Mouse (Mus musculus) hindbrain, embryonic 14.5 days (tissue): ENCODE results near the gene Gpr183. TPM values are rescaled to one million over a fixed set of nuclear protein-coding genes. Genes with fewer than 3 reads are reported as not detected.

Experiments used
- ATAC-seq: fragments of 200-750 bp; cut with Nextera tagmentation; 2 replicates; pipeline ENCODE4 v1.8.0; 2017; ENCODE audit warnings: moderate number of reproducible peaks, mild to moderate bottlenecking, moderate TSS enrichment, moderate library complexity; ENCODE audit not compliant: low FRiP score
- DNase-seq: peaks from one replicate; pipeline ENCODE4 v3.0.0-alpha.2; 2015; ENCODE audit warnings: low spot score
- H3K27ac ChIP-seq: fragments of 300-500 bp; sonication (generic); 2 replicates; pipeline ENCODE4 v1.5.1; 2014; ENCODE audit warnings: mild to moderate bottlenecking, moderate library complexity
- H3K27me3 ChIP-seq: fragments of 300-500 bp; sonication (generic); 2 replicates; pipeline ENCODE4 v1.6.1; 2014; ENCODE audit warnings: mild to moderate bottlenecking, low read length, mixed read lengths; ENCODE audit not compliant: control insufficient read depth, insufficient read depth
- H3K36me3 ChIP-seq: fragments of 300-500 bp; sonication (generic); replicated peaks from 2 replicates; pipeline ENCODE4 v1.6.1; 2014; ENCODE audit not compliant: control insufficient read depth, insufficient read depth
- H3K4me1 ChIP-seq: fragments of 300-500 bp; sonication (generic); replicated peaks from 2 replicates; pipeline ENCODE4 v1.6.1; 2014; ENCODE audit warnings: antibody characterized with exemption, low read length, mixed read lengths; ENCODE audit not compliant: control insufficient read depth, insufficient read depth
- H3K4me2 ChIP-seq: fragments of 300-500 bp; sonication (generic); replicated peaks from 2 replicates; pipeline ENCODE4 v1.6.1; 2014; ENCODE audit warnings: mild to moderate bottlenecking, moderate library complexity
- H3K4me3 ChIP-seq: fragments of 300-500 bp; sonication (generic); replicated peaks from 2 replicates; pipeline ENCODE4 v1.5.1; 2014; ENCODE audit warnings: mild to moderate bottlenecking, low read length
- H3K9ac ChIP-seq: fragments of 300-500 bp; sonication (generic); 2 replicates; pipeline ENCODE4 v1.6.1; 2014
- H3K9me3 ChIP-seq: fragments of 300-500 bp; sonication (generic); 2 replicates; pipeline ENCODE4 v1.6.1; 2016; ENCODE audit warnings: low read length; ENCODE audit not compliant: control insufficient read depth
- WGBS: fragments of 180-500 bp; shearing (Covaris S2); extraction: QIAGEN DNeasy Blood & Tissue Kit; methylation state at CpG from one replicate; pipeline ENCODE4 v1.1.7; 2014; 5-methylcytosine and 5-hydroxymethylcytosine counted together
- polyA plus RNA-seq: library from polyadenylated mRNA; unstranded; fragments of >200 nt; fragmentation: Nextera tagmentation; extraction: Ambion mirVana; gene quantifications from 2 replicates; pipeline ENCODE4 v1.2.1, GENCODE M21; 2014

Gene Gpr183
- polyA plus RNA-seq, 1 experiment from 2014 or later = 1.4 TPM

DNA sequence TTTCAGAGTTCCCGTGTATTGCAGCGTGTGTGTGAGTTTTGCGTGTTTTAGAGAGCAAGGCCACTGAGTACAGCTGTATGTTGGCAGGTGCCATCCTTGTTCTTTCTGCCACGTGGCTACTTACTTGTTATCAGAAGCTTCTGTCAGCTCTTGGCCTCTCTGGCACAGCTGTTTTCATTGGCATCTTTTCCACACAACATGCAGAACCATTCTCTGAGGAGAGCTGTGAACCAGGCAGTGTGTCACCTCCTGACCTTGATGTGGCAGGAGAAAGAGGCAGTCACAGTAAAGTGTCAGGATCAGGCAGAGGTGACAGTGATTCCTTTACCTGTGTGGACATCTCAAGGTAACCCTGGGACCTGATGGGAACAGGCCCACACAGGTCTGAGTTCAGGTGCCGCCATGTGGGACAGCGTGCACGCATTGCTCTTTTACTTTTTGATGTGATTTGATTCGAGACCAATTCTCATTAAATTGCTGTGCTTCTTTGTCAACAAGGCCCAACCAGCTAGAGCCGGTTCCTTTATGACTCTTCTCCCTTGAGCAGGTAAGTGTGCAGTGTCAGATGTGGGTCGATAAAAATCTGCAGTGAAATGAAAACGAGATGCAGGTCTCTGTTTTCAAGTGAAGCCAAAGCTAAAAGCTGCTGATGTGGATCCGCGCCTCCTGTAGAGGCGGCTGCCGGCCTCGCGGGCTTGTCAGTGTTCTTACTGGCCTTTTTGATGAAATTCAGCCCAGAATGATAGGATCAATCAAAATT lies 35.5 kb upstream of the Gpr183 start:
- WGBS = 92% methylated on average over 17 of the region's 17 CpGs
- H3K27me3 ChIP-seq = no peaks in the 10 kb centered on the region
- H3K9ac ChIP-seq = no peak overlapping the region
- no peak overlapping the region for H3K27ac ChIP-seq
- H3K4me1 ChIP-seq = no peaks in the 10 kb centered on the region
- H3K36me3 ChIP-seq = peaks cover 5% of the 10 kb centered on the region
- H3K9me3 ChIP-seq = no peaks in the 10 kb centered on the region
- H3K4me2 ChIP-seq = no peak overlapping the region
- ATAC-seq = no peak
- no peak overlapping the region for H3K4me3 ChIP-seq
- DNase-seq = no peak

DNA sequence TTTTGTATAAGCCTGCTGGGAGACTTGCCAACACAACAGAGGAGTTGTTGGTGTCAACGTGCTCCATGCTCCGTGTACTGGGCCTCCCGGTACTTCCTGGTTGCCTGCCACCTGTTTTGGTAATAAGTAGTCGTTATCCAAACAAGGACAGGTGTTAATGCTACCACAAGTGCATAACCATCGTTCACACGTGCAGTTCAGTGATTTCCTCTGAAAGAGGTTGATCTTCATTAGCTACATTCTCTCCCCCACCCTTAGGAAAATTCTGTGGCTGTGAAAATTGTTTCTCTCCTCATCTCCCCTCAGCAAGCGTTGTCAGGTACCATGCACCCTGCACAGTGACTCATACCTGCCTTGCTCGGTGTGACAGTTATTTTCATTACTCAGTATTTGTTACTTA lies 34.5 kb upstream of the Gpr183 start:
- Histone ChIP-seq H3K4me1 (no peaks in the 10 kb centered on the region), H3K27ac (no peak overlapping the region), H3K9me3 (no peaks in the 10 kb centered on the region), H3K27me3 (no peaks in the 10 kb centered on the region), H3K9ac (no peak overlapping the region), H3K36me3 (peaks cover 14% of the 10 kb centered on the region), H3K4me3 (no peak overlapping the region), H3K4me2 (no peak overlapping the region)
- ATAC-seq (no peak), DNase-seq (no peak)
- WGBS = 88% methylated on average over 8 of the region's 8 CpGs

DNA sequence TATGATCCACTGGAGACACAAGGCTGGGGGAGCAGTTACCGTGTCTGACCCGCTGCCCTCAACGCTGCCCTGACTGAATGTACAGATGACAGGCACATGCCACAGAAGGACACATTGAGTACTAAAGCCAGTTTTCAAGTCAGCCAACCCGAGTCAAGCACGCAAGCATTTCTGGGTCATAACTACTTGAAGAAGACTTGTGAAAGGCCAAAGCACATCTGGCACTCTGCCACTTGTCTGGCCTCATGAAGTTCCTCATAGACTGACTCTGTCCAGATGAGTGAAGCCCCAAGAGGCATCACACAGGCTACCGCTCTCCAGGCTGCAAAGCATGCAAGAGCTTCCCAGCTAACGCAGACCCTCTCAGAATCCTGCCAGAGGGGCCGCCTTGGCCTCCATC lies 31.8 kb upstream of the Gpr183 start:
- no peaks in the 10 kb centered on the region for H3K9me3 ChIP-seq
- no peak overlapping the region for H3K27ac ChIP-seq
- no peaks in the 10 kb centered on the region for H3K4me1 ChIP-seq
- H3K4me3 ChIP-seq = no peak overlapping the region
- WGBS = 91% methylated on average over 8 of the region's 8 CpGs
- ATAC-seq = no peak
- no peak overlapping the region for H3K4me2 ChIP-seq
- H3K36me3 ChIP-seq = peaks cover 18% of the 10 kb centered on the region
- no peaks in the 10 kb centered on the region for H3K27me3 ChIP-seq
- no peak for DNase-seq
- H3K9ac ChIP-seq = no peak overlapping the region

DNA sequence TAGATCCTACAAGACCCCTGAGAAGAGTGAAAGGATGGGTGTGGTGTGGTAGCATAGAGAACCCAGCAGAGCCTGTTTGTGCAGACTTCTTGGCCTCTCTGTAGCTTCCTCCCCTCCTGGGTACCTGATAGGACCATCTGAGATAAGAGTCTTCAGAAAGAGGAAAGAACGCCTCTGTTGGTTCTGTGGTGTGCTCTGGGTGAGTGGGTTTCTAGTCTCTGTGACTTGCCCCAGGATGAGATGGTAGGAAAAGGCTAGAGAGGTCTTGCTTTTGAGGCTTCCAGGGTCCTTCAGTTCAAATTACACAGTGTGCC lies 30.5 kb upstream of the Gpr183 start:
- 100% methylated on average over 1 of the region's 1 CpGs for WGBS
- no peak overlapping the region for H3K9ac ChIP-seq

DNA sequence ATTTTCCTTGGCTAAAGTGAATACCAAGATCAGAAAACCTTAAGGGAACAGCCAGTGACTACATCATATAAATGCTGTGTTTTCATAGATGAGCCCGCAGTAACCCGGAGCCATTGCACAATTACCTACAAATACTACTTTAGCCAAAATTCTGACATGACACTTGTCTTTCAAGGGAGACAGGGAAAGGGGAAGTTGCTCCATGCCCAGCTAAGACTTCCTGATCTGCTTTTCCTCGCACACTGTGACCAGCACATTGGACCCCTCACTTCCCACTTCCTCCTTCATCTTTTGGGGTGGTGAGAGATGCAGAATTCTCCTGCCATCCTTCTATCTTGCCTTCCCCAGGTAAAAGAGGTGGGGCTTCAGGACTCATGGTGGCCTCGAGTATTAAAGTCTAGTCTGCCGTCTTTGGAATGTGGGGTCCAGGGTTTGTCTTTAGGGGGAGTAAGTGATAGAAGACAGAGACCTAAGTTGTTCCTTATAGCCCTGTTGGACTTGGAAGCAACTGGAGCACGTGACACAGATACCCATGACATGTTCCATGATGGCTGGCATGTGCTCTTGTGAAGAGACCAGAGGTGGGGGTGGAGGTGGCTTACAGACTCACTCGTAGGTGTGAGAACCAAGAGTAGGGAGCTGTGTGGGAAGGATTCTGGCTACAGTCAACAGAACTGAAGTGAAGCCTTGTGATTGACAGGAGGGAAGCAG lies 30.0 kb upstream of the Gpr183 start:
- no peak overlapping the region for H3K4me3 ChIP-seq
- H3K36me3 ChIP-seq = peaks cover 18% of the 10 kb centered on the region
- H3K27me3 ChIP-seq = no peaks in the 10 kb centered on the region
- no peak overlapping the region for H3K4me2 ChIP-seq
- no peaks in the 10 kb centered on the region for H3K9me3 ChIP-seq
- WGBS = 96% methylated on average over 7 of the region's 7 CpGs
- ATAC-seq (no peak), DNase-seq (no peak)
- H3K4me1 ChIP-seq = no peaks in the 10 kb centered on the region
- H3K9ac ChIP-seq = no peak overlapping the region
- no peak overlapping the region for H3K27ac ChIP-seq

More for the DNA sequence above, 30.5 kb upstream of the Gpr183 start:
- ATAC-seq (no peak), DNase-seq (no peak)
- no peak overlapping the region for H3K4me3 ChIP-seq
- no peaks in the 10 kb centered on the region for H3K4me1 ChIP-seq
- H3K4me2 ChIP-seq = no peak overlapping the region
- H3K27ac ChIP-seq = no peak overlapping the region
- H3K27me3 ChIP-seq = no peaks in the 10 kb centered on the region
- no peaks in the 10 kb centered on the region for H3K9me3 ChIP-seq
- peaks cover 18% of the 10 kb centered on the region for H3K36me3 ChIP-seq

DNA sequence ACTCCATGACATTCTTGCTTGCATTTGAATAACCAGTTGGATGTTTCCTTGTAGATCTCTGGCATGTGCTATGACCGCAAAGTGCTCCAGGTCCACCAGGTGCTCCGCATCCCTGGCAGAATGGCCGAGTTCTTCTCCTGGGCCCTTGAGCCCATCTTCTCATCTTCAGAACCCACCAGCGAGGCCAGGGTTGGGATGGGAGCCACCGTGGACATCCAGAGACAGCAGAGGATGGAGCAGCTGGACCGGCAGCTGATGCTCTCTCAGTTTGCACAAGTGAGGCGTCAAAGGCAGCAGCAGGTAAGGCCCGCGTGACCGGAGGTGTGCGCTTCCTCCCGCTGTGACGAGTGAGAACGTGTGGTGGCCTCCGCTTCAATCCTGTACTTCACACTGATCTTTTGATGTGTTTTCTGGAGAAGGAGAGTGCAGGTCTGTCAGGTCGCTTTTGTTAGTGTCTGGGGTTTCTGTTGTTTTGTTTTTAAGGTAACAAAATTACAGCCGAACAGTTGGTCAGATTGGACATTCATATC lies 29.2 kb upstream of the Gpr183 start:
- Histone ChIP-seq H3K27me3 (no peaks in the 10 kb centered on the region), H3K4me2 (no peak overlapping the region), H3K36me3 (peaks cover 18% of the 10 kb centered on the region), H3K4me1 (no peaks in the 10 kb centered on the region), H3K4me3 (no peak overlapping the region), H3K9ac (no peak overlapping the region), H3K27ac (no peak overlapping the region), H3K9me3 (no peaks in the 10 kb centered on the region)
- 96% methylated on average over 17 of the region's 17 CpGs for WGBS
- DNase-seq (no peak), ATAC-seq (no peak)

DNA sequence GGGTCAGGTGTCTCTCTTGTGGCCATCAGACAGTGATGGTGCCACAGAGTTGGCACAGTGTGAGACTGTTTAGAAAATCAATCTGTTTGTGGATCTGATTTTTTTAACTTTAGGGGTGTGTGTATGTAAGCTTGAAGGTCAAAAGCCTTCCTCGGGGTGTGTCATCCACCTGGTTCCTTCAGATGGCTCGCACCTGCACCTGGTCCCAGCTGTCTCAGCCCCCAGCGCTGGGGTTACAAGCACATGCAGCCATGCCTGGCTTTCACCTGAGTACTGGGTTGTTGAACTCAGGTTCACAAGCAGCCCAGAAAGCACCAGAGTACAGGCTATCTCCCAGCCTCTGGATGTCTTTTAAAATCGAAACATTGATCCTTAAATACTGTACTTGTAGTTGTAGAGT lies 28.6 kb upstream of the Gpr183 start:
- DNase-seq = no peak
- H3K9ac ChIP-seq = no peak overlapping the region
- H3K36me3 ChIP-seq = peaks cover 18% of the 10 kb centered on the region
- 98% methylated on average over 4 of the region's 4 CpGs for WGBS
- no peak overlapping the region for H3K27ac ChIP-seq
- no peak overlapping the region for H3K4me2 ChIP-seq
- H3K4me1 ChIP-seq = no peaks in the 10 kb centered on the region
- ATAC-seq = no peak
- no peaks in the 10 kb centered on the region for H3K27me3 ChIP-seq
- H3K4me3 ChIP-seq = no peak overlapping the region
- no peaks in the 10 kb centered on the region for H3K9me3 ChIP-seq

DNA sequence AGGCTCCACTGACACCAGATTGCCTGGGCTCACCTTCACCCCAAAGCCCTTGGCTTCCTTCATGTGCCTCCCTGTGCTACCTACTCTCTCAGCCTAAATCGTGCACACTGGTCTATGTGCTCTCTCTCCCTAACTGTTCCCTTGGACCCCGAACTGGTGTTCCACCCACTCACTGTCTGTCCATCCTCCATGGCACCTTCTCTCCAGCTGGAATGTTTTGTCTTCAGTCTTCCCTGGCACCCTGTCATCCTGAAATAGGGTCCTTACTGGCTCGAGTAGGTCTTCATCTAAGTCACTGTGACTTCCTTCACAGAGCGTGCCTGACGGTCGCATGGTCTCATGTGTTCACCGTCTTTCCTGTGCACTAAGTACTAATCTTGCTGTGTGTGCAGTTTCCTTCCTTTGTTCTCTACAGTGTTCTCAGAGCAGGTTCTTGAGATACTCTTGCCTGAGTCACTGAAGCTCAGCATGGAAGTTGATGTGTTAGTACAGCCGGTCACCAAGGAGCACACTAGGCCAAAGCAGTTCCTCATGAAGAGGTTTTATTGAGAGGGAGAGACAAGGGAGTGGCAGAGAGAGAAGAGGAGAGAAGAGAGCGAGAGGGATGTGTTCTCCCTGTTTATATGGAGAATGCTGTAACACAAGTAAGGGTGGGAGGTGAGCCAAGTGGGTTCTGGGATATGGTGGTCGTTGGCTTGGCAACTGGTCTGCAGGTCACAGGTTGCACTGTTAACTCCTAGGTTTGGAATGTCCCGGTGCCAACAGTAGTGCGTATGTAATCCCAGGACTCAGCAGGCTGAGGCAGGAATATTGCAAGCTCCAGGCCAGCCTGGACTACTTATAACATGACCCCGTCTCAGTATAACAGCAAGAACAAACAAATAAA lies 27.6 kb upstream of the Gpr183 start:
- 93% methylated on average over 13 of the region's 13 CpGs for WGBS

DNA sequence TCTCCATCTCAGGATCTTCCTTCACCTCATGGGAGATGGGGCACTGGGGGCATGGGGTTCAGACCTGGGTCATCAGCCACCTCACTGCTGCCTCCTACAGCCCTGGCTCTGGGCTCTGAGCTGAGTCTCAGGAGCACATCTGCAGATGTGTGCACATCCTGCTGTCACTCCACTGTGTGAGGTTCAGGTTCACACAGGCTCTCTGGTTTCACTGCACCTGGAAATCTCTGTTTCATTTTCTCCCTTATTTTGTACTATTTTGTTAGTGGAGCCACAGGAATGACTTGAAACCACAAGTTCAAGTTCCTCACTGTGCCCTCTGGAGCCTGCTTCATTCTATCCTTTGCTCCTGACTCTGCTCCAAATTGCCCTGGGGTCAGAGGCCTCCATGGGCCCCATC lies 26.9 kb upstream of the Gpr183 start:
- H3K4me3 ChIP-seq = no peak overlapping the region
- no peak overlapping the region for H3K9ac ChIP-seq
- ATAC-seq = no peak
- H3K4me2 ChIP-seq = no peak overlapping the region
- H3K36me3 ChIP-seq = peaks cover 18% of the 10 kb centered on the region
- H3K27me3 ChIP-seq = no peaks in the 10 kb centered on the region
- no peaks in the 10 kb centered on the region for H3K9me3 ChIP-seq
- H3K27ac ChIP-seq = no peak overlapping the region
- DNase-seq = no peak
- no peaks in the 10 kb centered on the region for H3K4me1 ChIP-seq

More for the DNA sequence above, 27.6 kb upstream of the Gpr183 start:
- Histone ChIP-seq H3K4me3 (no peak overlapping the region), H3K36me3 (peaks cover 18% of the 10 kb centered on the region), H3K4me2 (no peak overlapping the region), H3K27me3 (no peaks in the 10 kb centered on the region), H3K4me1 (no peaks in the 10 kb centered on the region), H3K9me3 (no peaks in the 10 kb centered on the region), H3K27ac (no peak overlapping the region), H3K9ac (no peak overlapping the region)
- no peak for DNase-seq
- no peak for ATAC-seq
